Mouse (Mus musculus) midbrain, embryonic 14.5 days (tissue): ENCODE results near the gene Pls1. TPM values are rescaled to one million over a fixed set of nuclear protein-coding genes. Genes with fewer than 3 reads are reported as not detected.

Source experiments
- ATAC-seq: fragments of 200-750 bp; cut with Nextera tagmentation; 2 replicates; pipeline ENCODE4 v1.8.0; 2017; ENCODE audit warnings: moderate number of reproducible peaks, moderate library complexity; ENCODE audit not compliant: low FRiP score, low TSS enrichment
- DNase-seq: peaks from one replicate; pipeline ENCODE4 v3.0.0-alpha.2; 2015
- H3K27ac ChIP-seq: fragments of 300-500 bp; sonication (generic); replicated peaks from 2 replicates; pipeline ENCODE4 v1.5.1; 2014; ENCODE audit warnings: mild to moderate bottlenecking, low read depth, low read length, moderate library complexity
- H3K27me3 ChIP-seq: fragments of 300-500 bp; sonication (generic); 2 replicates; pipeline ENCODE4 v1.6.1; 2014; ENCODE audit warnings: low read length, control low read depth, mixed read lengths; ENCODE audit not compliant: control insufficient read depth, insufficient read depth
- H3K36me3 ChIP-seq: fragments of 300-500 bp; sonication (generic); 2 replicates; pipeline ENCODE4 v1.6.1; 2014; ENCODE audit warnings: low read length, control low read depth; ENCODE audit not compliant: control insufficient read depth, insufficient read depth
- H3K4me1 ChIP-seq: fragments of 300-500 bp; sonication (generic); 2 replicates; pipeline ENCODE4 v1.6.1; 2014; ENCODE audit warnings: mild to moderate bottlenecking, antibody characterized with exemption, low read length, control low read depth; ENCODE audit not compliant: control insufficient read depth, insufficient read depth
- H3K4me2 ChIP-seq: fragments of 300-500 bp; sonication (generic); 2 replicates; pipeline ENCODE4 v1.6.1; 2014; ENCODE audit warnings: mild to moderate bottlenecking, low read length, moderate library complexity
- H3K4me3 ChIP-seq: fragments of 300-500 bp; sonication (generic); replicated peaks from 2 replicates; pipeline ENCODE4 v1.5.1; 2014; ENCODE audit warnings: low read depth, low read length
- H3K9ac ChIP-seq: fragments of 300-500 bp; sonication (generic); replicated peaks from 2 replicates; pipeline ENCODE4 v1.6.1; 2014; ENCODE audit warnings: mild to moderate bottlenecking, low read length, moderate library complexity
- H3K9me3 ChIP-seq: fragments of 300-500 bp; sonication (generic); 2 replicates; pipeline ENCODE4 v1.6.1; 2016; ENCODE audit warnings: low read length, control low read depth, mixed read lengths; ENCODE audit not compliant: control insufficient read depth
- WGBS: fragments of 180-500 bp; shearing (Covaris S2); extraction: QIAGEN DNeasy Blood & Tissue Kit; methylation state at CpG from one replicate; pipeline ENCODE4 v1.1.7; 2014; 5-methylcytosine and 5-hydroxymethylcytosine counted together
- polyA plus RNA-seq: library from polyadenylated mRNA; unstranded; fragments of >200 nt; fragmentation: Nextera tagmentation; extraction: Ambion mirVana; gene quantifications from 2 replicates; pipeline ENCODE4 v1.2.1, GENCODE M21; 2014

Pls1 gene
- polyA plus RNA-seq = 2.4 and 3.3 TPM in 2 replicates

- under 1% methylated on average over 46 of the region's 46 CpGs for WGBS
- Histone ChIP-seq H3K9ac (peak within 1 kb of the TSS; percentile 64), H3K4me1 (0 out of 2 replicates have a peak, but pooled peaks cover 3% of the 10 kb centered on the region), H3K27me3 (peaks cover 13% of the 10 kb centered on the region; the same call in 1 of the 2 replicates), H3K4me3 (peak within 1 kb of the TSS; percentile 61), H3K27ac (no peak within 1 kb of the TSS), H3K9me3 (no peaks in the 10 kb centered on the region; the same call in 1 of the 2 replicates), H3K4me2 (peak within 1 kb of the TSS; percentile 89), H3K36me3 (no peaks in the 10 kb centered on the region)
- ATAC-seq (peak; percentile 90), DNase-seq (peak; percentile 93)
Observed at GRCm38 (mm10) chr9:95844825-95845460, at the start of gene Pls1. TSS of gene Pls1 (minus strand) at chr9:95845311.

DNA sequence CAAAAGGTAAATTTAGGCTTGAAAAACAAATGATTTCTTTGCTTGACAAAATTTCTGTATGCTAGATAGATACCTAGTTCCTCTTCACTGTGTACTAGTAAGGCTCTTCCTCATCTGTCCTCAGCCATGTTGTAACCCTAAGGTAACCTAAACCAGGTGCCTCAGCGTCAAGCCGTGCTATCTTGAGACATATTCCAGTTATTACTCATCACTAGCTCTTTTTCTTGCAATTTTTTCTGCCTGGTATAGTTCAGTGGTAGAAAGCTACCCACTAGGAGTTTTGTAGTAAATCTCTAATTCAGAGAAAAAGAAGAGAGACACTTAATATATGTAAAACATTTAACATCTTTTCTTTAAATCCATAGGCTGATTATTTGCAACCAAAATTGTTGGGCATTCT lies 37.6 kb upstream of the Pls1 start:
- Histone ChIP-seq H3K4me2 (no peak overlapping the region), H3K4me3 (no peak overlapping the region), H3K9me3 (no peaks in the 10 kb centered on the region), H3K27me3 (no peaks in the 10 kb centered on the region), H3K27ac (no peak overlapping the region), H3K4me1 (no peaks in the 10 kb centered on the region), H3K9ac (no peak overlapping the region), H3K36me3 (peaks cover 36% of the 10 kb centered on the region)
- 98% methylated on average over 2 of the region's 2 CpGs for WGBS
- DNase-seq (no peak), ATAC-seq (no peak)

- no peak for ATAC-seq
- H3K27me3 ChIP-seq = no peaks in the 10 kb centered on the region
Observed at GRCm38 (mm10) chr9:95878246-95878645, 33.1 kb upstream of the Pls1 start.

GRCm38 (mm10) chr9:95858027-95858570 lies 13.0 kb upstream of the Pls1 start:
- Histone ChIP-seq H3K36me3 (peaks cover 8% of the 10 kb centered on the region), H3K9ac (peak overlapping the region; percentile 75), H3K9me3 (no peaks in the 10 kb centered on the region), H3K4me1 (peaks cover 5% of the 10 kb centered on the region; the same call in 1 of the 2 replicates), H3K4me2 (peak overlapping the region; percentile 96), H3K27me3 (no peaks in the 10 kb centered on the region), H3K27ac (peak overlapping the region; percentile 70), H3K4me3 (peak overlapping the region; percentile 92)
- DNase-seq (peak; percentile 71), ATAC-seq (peak; percentile 51)
- under 1% methylated on average over 31 of the region's 31 CpGs for WGBS

More at GRCm38 (mm10) chr9:95878246-95878645, 33.1 kb upstream of the Pls1 start:
- WGBS = 96% methylated on average over 5 of the region's 5 CpGs
- H3K27ac ChIP-seq = no peak overlapping the region
- no peak overlapping the region for H3K4me3 ChIP-seq
- DNase-seq = no peak
- H3K9me3 ChIP-seq = no peaks in the 10 kb centered on the region
- H3K4me1 ChIP-seq = no peaks in the 10 kb centered on the region
- H3K36me3 ChIP-seq = peaks cover 39% of the 10 kb centered on the region
- no peak overlapping the region for H3K4me2 ChIP-seq
- no peak overlapping the region for H3K9ac ChIP-seq

DNA sequence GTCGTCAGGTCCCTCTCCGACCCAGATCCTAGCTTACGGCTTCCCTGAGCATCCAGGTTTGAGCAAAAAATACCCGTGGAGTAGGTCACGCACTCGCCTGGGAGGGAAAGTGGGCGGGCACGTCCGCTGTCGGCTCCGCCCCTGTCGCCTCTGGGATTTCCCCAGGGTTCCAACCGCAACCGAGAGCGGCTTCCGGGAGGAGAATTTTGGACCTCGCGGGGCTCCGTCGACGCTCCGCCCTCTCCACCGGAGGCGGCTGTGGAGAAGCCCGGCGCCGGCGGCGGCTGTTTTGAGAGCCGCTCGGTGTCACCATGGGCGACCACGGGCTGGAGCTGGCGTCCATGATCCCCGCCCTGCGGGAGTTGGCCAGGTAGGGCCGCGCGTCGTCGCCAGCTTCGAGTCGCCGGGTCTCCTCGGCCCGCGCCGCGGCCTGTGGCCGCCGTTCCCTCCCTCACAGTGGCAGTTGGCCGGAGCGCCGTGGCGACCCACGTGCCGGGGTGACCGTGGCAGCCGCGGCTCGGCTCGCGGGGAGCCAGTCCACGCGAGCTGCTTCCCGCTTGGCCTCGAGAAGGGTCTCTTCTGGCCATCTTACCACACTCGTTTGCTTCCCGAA lies 12.4 kb upstream of the Pls1 start, which contains the start of gene Atr:
TSS of gene Atr (plus strand) at position 184 of the 613 bp plus-strand sequence.
- Histone ChIP-seq H3K4me2 (peak within 1 kb of the TSS; percentile 96), H3K4me3 (peak within 1 kb of the TSS; percentile 92), H3K27me3 (no peaks in the 10 kb centered on the region), H3K9me3 (no peaks in the 10 kb centered on the region), H3K4me1 (peaks cover 5% of the 10 kb centered on the region; the same call in 1 of the 2 replicates), H3K27ac (peak within 1 kb of the TSS; percentile 70), H3K36me3 (peaks cover 2% of the 10 kb centered on the region; the same call in 1 of the 2 replicates), H3K9ac (peak within 1 kb of the TSS; percentile 75)
- WGBS = under 1% methylated on average over 69 of the region's 69 CpGs
- ATAC-seq = peak; percentile 90
- DNase-seq = peak; percentile 97

DNA sequence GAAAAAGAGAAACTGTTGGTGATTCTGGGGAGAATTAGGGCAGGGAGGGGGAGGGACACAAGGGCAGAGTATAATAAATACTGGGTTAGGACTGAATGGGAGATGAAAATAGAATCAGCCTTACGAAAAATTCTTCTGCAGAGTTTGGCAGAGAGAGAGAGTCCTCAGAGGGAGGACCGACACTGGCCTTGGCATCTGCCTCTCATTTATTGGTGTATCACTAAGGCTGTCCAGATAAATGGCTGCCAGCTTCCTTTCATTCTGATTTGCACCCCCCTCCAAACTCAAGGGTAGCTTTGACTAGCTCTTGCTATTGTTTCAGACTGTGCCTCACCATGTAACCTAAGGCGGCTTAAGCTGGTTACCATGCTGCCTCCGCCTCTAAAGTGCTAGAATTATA lies 10.9 kb upstream of the Pls1 start:
- no peaks in the 10 kb centered on the region for H3K27me3 ChIP-seq
- H3K9me3 ChIP-seq = no peaks in the 10 kb centered on the region
- H3K4me3 ChIP-seq = no peak overlapping the region
- no peak overlapping the region for H3K4me2 ChIP-seq
- no peak overlapping the region for H3K9ac ChIP-seq
- peaks cover 5% of the 10 kb centered on the region; the same call in 1 of the 2 replicates for H3K4me1 ChIP-seq
- H3K27ac ChIP-seq = no peak overlapping the region
- ATAC-seq = no peak
- WGBS = 86% methylated on average over 4 of the region's 4 CpGs
- no peak for DNase-seq
- H3K36me3 ChIP-seq = no peaks in the 10 kb centered on the region

DNA sequence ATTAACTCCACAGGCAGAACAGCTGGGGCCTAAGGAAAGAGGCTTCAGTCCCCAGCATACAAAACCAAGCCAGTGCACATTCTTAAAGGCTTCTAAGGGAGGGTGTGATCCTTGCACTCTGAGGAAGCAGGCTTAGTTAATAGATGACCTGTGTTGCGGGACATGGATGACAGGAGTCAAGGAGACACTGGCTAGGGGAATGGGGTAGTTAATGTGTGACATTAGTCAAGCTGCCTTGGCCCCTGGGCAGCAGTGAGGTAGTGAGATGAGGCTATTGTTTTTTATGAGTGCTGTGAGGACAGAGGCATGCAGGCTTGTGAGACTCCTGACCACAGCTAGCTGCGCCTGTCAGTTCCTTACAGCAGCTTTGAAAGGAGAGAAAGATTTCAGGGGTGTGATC lies 9.8 kb upstream of the Pls1 start:
- H3K4me1 ChIP-seq = peaks cover 5% of the 10 kb centered on the region; the same call in 1 of the 2 replicates
- H3K4me3 ChIP-seq = no peak overlapping the region
- no peak overlapping the region for H3K9ac ChIP-seq
- H3K36me3 ChIP-seq = no peaks in the 10 kb centered on the region
- 80% methylated on average over 2 of the region's 2 CpGs for WGBS
- H3K9me3 ChIP-seq = no peaks in the 10 kb centered on the region
- no peaks in the 10 kb centered on the region for H3K27me3 ChIP-seq
- no peak for DNase-seq
- ATAC-seq = no peak
- H3K4me2 ChIP-seq = no peak overlapping the region
- no peak overlapping the region for H3K27ac ChIP-seq

GRCm38 (mm10) chr9:95852896-95853295 lies 7.8 kb upstream of the Pls1 start:
- peak; percentile 28; the same call in 1 of the 2 replicates for ATAC-seq
- Histone ChIP-seq H3K4me1 (no peaks in the 10 kb centered on the region), H3K36me3 (no peaks in the 10 kb centered on the region), H3K4me2 (no peak overlapping the region), H3K4me3 (no peak overlapping the region), H3K9ac (no peak overlapping the region), H3K9me3 (no peaks in the 10 kb centered on the region), H3K27ac (no peak overlapping the region), H3K27me3 (no peaks in the 10 kb centered on the region)
- 25% methylated on average over 4 of the region's 4 CpGs for WGBS
- DNase-seq = peak; percentile 95
